Comparison of ENCODE assay signal across 14 mouse cellular contexts in genomic region chr7:139226416-139226815, GRCm38 (mm10). TPM values are rescaled to one million over a fixed set of nuclear protein-coding genes. Genes with fewer than 3 reads are reported as not detected.
"Had no signal": no experiment of that assay in that cellular context is flagged by ENCODE, and none has a peak within 500 bp of the region (broad histone marks: within the 10 kb centered on the region; RNA-seq: fewer than 3 reads in every experiment).

No protein-coding gene starts in this region.

- H3K27ac ChIP-seq: layer of hippocampus, adult 2 months; limb, embryonic 10.5 days; limb, embryonic 13.5 days; liver, embryonic 12.5 days; liver, embryonic 15.5 days; lung, embryonic 15.5 days had no signal

- H3K4me3 ChIP-seq: layer of hippocampus, adult 2 months; limb, embryonic 10.5 days; limb, embryonic 13.5 days; liver, embryonic 12.5 days; liver, embryonic 15.5 days; lung, embryonic 15.5 days had no signal

- H3K27me3 ChIP-seq: limb, embryonic 13.5 days; liver, embryonic 12.5 days; liver, embryonic 15.5 days; lung, embryonic 15.5 days had no signal

- H3K9ac ChIP-seq: limb, embryonic 13.5 days; liver, embryonic 12.5 days; liver, embryonic 15.5 days; lung, embryonic 15.5 days had no signal

- H3K4me1 ChIP-seq: liver, embryonic 15.5 days had no signal

- ATAC-seq: liver, embryonic 12.5 days had no signal

- H3K9me3 ChIP-seq: limb, embryonic 10.5 days; limb, embryonic 13.5 days; liver, embryonic 12.5 days; liver, embryonic 15.5 days; lung, embryonic 15.5 days had no signal

- H3K4me2 ChIP-seq: limb, embryonic 13.5 days; liver, embryonic 12.5 days; liver, embryonic 15.5 days; lung, embryonic 15.5 days; midbrain, embryonic 11.5 days had no signal

- DNase-seq: kidney, adult 9 months; layer of hippocampus, adult 9-11 months; lung, postnatal 10 days; lung, postnatal 36 days; midbrain, embryonic 14.5 days had no signal

- H3K36me3 ChIP-seq: limb, embryonic 10.5 days; limb, embryonic 13.5 days; liver, embryonic 12.5 days; liver, embryonic 15.5 days; lung, embryonic 15.5 days had no signal

RNA-seq across cellular contexts. Expression of gene Stk32c, which starts 13.3 kb away (rescaled TPM):
- total RNA-seq: megakaryocyte progenitor cell, adult 5-6 weeks; megakaryocyte-erythroid progenitor cell, adult 5-6 weeks had no signal
- polyA plus RNA-seq: liver, embryonic 12.5 days; liver, embryonic 15.5 days had no signal
